Mouse (Mus musculus) frontal cortex, adult 2 months (tissue): ENCODE results near the gene Mmgt2. TPM values are rescaled to one million over a fixed set of nuclear protein-coding genes. Genes with fewer than 3 reads are reported as not detected.
"Not testable (repeated sequence)": the region's sequence is repeated elsewhere in the genome, so short reads cannot be mapped to it uniquely, and the experiment has no call there.

Experiments
- DNase-seq, 2 experiments: peaks; one replicate each; pipeline ENCODE4 v3.0.0; 2022; ENCODE audit warnings: low spot score in 1 of 2; ENCODE audit errors: extremely low spot score in 1 of 2
- polyA plus RNA-seq: library from polyadenylated mRNA; depleted of rRNA; stranded (reverse); fragments of >200 nt; gene quantifications from 2 replicates; pipeline ENCODE4 v1.2.3, GENCODE M21; 2012

The Mmgt2 gene
- polyA plus RNA-seq, 1 experiment = 44.4 TPM

- no peak for DNase-seq
Measured at GRCm38 (mm10) chr11:62644602-62645336, 3.7 kb upstream of the Mmgt2 start.

DNA sequence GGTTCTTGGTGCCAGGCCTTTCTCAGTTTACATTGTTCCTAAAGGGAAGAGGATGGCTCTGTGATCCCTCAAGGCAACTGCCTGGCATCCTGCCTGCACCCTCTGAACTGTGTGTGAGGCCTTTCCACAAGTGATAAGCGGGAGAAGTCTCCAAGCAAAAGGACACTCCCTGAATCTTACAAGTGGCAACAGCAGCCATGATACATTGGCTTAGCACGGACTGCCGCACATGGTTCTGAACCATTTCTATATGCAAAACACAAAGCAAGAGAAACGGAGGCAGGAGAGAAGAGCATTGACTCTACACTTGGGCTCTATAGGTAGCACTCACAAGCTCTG lies 3.2 kb upstream of the Mmgt2 start:
- DNase-seq = no peak

DNA sequence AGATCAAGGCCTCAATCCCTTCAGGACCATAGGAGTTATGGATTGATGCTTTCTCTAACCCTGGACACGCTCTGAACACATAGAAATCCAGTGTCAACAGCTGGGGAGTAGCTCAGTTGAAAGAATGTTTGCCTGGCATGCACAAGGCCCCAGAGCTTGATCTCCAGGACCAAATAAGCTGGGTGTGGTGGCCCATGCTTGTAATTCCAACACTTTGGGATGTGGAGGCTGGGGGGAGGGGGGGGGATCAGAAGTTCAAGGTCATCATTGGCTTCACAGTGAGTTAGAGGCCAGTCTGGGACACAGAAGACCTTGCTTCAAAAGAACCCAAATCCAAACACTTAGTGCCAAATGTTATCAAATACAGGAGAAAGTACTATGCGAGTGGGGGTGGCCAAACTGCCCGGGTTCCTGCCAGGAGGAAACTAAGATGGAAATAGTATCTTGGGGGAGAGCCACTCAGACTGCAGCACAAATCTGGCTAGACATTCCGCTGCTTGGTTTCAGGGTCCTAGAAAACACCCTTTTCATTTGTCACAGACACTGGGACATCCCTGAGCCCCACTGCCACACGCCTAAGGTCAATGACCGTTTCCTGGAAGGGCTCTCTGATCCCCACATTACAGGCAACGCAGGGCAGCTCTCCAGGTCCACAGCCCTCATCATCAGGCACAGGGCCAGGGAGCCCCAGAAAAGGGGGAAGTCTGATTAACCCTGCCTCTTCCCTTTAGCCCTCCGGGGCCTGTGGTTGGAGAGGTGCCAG lies 2.6 kb upstream of the Mmgt2 start:
- peak; percentile 56 to 83 for DNase-seq

DNA sequence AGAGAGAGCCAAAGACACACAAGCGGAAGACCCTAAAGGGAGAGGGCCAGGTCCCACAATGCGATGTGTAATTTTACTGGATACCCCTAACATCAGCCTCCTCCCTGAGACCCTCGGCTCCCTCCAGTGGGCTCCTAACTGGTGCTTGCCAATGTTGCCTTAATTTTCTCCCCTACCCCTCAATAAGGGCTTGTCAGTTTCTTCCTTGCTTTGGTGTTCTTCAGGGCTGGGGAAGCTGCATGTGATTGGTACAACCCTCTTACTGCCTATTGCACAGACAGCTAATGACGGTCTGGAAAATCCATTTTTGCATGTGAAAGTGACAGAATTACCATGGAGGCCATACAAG lies 2.0 kb upstream of the Mmgt2 start:
- DNase-seq = no peak

DNA sequence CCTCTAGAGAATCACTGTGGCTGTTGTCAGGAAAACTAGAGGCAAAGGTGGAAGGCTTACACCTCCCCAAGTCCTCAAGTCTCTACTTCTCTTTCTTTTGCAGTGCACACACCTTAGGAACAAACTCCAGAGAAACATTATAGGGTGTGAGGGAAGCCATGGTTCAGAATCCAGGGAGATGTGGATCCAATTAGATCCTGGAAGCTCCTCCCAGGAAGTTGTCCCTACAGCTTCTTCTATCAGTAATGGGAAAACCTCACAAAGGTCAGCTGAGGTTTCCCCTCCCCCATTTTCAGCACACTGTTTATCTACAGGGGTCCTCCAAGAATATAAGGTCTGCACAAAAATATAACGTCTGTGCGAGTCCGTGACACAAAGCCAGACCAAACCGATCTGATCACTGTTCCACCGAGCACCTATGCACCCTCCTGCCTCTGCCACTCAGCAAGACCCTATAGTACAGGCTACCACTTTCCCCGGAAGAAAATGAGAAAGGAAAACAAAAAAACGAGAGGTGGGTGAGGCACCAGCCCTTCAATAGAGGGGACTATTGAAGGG lies 1.4 kb upstream of the Mmgt2 start:
- no peak for DNase-seq

DNA sequence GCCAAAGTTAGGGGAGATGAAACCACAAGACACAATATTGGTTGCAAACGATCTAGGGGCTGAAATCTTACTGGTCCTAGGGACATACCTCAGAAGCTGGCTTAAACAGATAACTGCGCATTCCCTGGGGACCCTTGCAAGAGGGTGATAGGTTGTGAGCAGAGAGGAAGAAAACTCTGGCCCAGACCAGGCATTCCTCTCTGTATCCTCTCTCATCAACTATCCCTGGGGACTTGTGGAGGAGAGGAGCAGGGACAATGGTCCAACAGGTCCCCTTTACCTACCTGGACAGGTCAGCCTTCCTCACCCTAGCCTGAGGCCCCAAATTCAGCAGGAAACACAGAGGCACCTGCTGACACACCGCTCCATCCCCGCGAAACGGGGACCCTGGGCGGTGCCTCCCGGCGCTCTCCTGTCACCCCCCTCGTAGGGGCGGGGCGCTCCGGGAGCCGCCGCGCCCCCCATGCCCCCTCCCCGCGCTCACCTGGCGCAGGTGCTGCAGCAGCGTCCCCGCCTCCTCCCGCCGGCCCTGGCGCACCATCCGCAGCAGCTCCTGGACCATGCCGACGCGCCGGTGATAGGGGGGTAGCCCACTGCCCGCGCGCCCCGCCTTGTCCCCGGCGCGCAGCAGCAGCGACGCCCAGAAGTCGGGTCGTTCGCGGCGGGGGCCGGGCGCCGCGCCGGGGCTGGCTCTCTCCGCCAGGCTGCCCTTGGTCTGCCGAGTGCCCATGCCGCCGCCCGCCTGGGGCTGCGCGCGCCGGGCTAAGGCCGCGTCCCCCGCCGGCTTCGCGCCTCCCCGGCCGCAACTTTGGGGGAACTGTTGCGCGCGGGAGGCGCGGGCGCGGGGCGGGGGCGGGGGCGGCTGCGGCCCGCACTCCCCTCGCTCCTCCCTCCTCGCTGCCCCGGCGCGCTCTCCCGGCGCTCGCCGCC lies 538 bp upstream of the Mmgt2 start, which contains the start of gene Lrrc75a:
Gene Lrrc75a, minus strand, starts transcription at position 863 of the 930 bp plus-strand sequence.
- DNase-seq = no peak

DNA sequence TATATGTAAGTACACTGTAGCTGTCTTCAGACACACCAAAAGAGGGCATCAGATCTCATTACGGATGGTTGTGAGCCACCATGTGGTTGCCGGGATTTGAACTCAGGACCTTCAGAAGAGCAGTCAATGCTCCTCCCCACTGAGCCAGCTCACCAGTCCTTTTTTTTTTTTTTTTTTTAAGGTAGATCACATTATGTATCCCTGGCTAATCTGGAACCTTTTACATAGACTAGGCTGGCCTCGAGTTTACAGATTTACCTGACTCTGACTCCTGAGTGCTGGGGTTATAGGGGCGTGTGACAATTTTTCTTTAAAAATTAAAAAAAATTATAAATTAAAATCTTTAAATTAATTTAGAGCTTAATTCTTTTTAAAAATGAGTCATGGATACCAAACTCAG lies 1.3 kb downstream of the Mmgt2 start:
- DNase-seq = not testable (repeated sequence)

DNA sequence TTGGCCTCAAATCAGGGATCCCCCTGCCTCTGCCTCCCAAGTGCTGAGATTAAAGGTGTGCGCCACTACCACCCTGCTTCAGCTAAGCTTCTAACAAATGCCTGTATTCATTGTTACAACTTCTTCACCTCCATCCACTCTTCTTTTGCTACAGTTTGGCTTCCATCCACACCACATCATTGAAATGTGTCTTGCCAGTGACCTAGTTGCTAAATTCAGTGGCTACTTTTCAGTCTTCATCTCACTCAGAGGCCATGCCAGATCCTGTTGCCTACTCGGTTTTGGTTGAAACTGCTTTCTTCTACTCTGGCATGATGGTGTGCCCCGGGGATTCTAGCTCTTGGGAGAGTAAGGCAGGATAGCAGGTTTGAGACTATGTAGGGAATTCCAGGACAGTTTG lies 3.1 kb downstream of the Mmgt2 start:
- no peak for DNase-seq

GRCm38 (mm10) chr11:62652080-62652479 lies 3.6 kb downstream of the Mmgt2 start:
- DNase-seq = no peak

DNA sequence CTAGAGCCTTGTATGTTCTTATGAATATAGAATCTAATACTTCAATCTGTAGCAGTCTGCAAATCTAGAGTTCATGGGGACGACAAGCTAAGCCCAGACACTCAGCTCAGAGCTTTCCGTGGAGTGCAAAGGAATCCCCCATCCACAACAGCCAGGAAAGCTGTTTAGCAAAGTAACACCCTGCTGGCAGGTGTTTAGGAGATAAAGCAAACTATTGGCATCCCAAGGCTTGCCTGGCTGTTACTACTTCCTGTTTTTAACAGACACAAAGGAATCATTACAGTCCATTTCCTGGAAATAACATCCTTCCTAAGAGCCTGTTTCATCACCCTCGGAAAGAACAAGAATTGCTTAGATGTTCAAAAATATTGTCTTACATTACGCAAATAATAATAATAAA lies 12.4 kb downstream of the Mmgt2 start:
- DNase-seq = no peak

DNA sequence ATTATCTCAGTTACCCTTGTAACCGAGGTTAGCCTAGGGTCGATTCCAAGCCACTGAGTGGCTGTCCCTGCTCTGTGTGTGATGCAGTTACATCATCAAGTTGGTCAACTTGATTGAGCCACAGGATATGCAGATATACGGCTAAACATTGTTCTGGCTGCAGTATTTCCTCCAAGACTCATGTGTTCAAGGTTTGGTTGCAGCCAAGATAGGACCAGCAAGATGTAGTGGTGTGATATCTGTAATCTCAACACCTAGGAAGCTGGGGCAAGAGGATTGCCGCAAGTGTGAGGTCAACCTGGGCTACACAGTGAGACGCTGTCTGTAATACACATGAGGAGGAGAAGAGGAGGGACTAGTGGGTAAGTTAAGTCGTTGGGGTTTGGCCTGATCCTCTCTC lies 15.8 kb downstream of the Mmgt2 start:
- DNase-seq = no peak

DNA sequence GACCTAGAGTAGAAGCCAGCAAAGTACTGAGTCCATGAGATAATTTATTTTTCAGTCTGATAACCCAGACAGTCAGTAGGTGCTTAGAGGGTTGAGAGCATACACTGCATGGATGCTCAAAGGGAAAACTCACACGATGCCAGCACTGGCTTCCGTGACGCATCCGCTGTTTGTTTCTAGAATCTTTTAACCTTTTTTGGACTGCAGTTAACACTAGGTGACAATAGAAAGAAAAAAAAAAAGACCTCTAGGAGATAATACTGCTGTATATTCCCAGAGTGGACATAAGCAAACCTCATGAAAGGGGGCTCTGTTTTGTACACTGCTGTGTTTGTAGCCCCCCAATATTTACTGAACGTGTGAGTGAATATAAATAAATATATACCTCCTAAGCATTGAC lies 20.5 kb downstream of the Mmgt2 start:
- DNase-seq = no peak

GRCm38 (mm10) chr11:62669471-62669870 lies 21.0 kb downstream of the Mmgt2 start:
- peak; percentile 81 to 87 for DNase-seq

DNA sequence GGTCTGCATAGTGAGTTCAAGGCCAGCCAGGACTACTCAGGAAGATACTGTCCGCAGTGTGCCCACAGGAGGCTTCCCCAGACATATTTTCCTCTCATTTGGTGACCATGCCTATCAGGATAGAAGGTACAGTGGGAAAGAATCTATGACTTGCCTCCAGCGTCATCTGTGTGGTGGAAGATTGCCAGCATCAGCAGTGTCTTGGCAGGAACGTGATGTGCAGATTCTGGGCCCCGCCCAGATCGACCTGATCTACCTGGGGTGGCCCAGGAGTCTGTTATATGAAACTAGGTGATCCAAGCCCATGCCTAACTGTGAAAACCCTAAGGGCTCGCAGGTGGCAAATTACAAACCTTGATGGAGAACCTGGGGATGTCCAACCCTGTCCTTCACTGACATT lies 21.5 kb downstream of the Mmgt2 start:
- no peak for DNase-seq

GRCm38 (mm10) chr11:62675480-62676289 lies 27.2 kb downstream of the Mmgt2 start:
- peak; percentile 59 to 88 for DNase-seq

DNA sequence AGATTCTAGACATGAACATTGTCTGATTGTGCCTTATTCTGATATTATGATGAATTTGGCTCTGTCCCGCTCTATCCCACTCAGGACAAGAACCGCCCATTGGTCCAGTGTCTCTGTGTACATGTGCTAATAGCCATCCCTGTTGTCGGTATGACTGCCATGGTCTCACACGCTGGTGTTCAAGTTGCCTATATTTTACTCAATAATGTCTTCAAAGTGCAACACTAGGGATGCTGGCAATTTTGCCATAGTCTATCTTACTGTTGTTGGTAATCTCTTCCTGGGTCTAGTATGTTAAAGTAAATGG lies 27.8 kb downstream of the Mmgt2 start:
- DNase-seq = no peak

DNA sequence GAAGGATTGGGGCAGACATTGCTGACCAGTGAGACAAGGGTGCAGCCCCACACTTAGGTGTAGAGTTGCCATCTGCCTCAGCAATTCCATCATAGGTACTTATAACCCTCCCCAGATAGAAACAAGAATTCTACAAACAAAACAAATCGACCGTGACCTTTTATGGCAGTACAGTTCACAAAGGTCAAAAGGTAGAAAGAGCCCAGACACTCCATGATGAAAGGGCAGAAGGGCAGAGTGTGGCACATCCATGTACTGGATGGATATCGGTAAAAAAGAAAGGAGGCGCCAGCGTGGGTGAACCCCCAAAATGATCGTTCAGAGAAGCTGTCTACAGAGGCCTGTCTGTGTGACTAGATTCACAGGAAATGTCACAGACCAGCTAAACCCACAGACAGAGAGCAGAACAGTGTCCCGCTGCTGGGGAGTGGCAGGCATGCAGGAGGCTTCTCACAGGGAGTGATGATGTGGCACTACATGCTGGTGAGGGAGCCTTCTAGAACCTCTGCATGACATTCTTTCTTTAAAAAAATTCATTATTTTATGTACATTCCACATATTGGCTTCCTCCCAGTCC lies 30.4 kb downstream of the Mmgt2 start:
- DNase-seq = no peak

DNA sequence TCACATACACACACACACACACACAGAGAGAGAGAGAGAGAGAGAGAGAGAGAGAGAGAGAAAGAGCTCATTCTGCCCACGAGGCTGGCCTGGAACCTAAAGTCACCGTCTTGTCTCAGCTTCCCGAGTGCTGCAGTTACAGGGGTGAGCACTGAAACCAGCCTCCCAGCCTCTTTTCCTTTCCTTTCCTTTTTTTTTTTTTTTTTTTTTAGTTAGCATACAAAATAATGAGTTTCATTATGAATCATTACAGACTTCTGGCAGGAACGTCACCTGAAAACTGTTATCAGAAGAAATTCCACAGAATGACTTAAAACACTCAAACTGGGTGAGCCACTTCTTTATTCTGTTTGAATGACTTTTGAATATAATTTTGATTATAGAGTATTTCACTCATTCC lies 31.5 kb downstream of the Mmgt2 start:
- DNase-seq = no peak

DNA sequence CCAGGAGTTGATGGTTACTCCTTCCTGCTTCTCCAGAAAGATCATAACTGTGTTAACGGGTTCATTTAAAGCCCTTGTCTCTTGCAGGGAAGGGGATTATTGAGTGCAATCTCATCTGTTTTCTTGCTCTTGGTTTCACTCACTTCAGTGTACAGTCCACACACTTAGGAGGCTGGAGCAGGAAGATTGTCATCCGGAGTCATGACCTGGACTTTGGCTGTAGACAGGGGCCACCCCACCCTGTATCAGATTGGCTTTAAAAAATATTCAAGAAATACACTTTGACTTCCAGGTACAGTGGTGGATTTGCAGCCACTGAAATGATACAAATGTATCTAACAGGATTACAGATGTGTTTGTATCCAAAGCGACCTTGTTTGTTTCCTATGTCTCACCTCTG lies 43.1 kb downstream of the Mmgt2 start:
- DNase-seq = no peak
